Mouse (Mus musculus): ENCODE measurements around the gene Gtf2h5. TPM values are rescaled to one million over a fixed set of nuclear protein-coding genes. Genes with fewer than 3 reads are reported as not detected.

Gene Gtf2h5
- total RNA-seq (2014; fragmentation: Nextera tagmentation) = 63.8 and 77.1 TPM in 2 replicates
- total RNA-seq (2017) = 53.3 and 74.9 TPM in 2 replicates

GRCm38 (mm10) chr17:6079287-6080122 is at the start of gene Gtf2h5, which contains the start of gene Serac1:
Gtf2h5 (plus strand) TSS chr17:6079786.
Serac1 (minus strand) TSS chr17:6079741.
- ATAC-seq (replicated peaks; ENCODE audit: poor library complexity, severe bottlenecking) = peak; percentile 91

GRCm38 (mm10) chr17:6035661-6036060 is 43.9 kb upstream of the Gtf2h5 start:
- no peak for ATAC-seq (replicated peaks; ENCODE audit: poor library complexity, severe bottlenecking)

GRCm38 (mm10) chr17:6036458-6036857 is 43.1 kb upstream of the Gtf2h5 start:
- no peak for ATAC-seq (replicated peaks; ENCODE audit: poor library complexity, severe bottlenecking)

DNA sequence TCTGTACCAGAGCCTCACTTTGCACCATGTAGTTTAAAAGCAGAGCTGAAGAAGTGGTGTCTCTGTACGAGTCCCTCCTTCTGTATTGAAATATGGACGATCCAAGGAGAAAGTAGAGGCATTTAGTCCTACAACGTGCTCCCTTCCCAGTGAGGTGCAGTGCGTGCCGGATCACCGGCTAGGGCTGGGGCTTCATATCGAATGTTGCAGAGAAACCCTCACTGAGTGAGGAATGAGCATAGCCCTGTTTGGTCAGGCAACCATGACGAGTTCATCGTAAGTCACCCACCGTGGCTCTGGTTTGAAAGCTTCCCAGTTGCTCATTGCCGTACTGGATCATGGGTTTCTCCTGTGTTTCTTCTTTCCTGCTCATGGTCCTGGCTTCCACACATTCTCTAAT is 42.7 kb upstream of the Gtf2h5 start:
- ATAC-seq (replicated peaks; ENCODE audit: poor library complexity, severe bottlenecking) = no peak

GRCm38 (mm10) chr17:6037507-6037906 is 42.1 kb upstream of the Gtf2h5 start:
- no peak for ATAC-seq (replicated peaks; ENCODE audit: poor library complexity, severe bottlenecking)

GRCm38 (mm10) chr17:6052801-6053200 is 26.8 kb upstream of the Gtf2h5 start:
- ATAC-seq (replicated peaks; ENCODE audit: poor library complexity, severe bottlenecking) = no peak

DNA sequence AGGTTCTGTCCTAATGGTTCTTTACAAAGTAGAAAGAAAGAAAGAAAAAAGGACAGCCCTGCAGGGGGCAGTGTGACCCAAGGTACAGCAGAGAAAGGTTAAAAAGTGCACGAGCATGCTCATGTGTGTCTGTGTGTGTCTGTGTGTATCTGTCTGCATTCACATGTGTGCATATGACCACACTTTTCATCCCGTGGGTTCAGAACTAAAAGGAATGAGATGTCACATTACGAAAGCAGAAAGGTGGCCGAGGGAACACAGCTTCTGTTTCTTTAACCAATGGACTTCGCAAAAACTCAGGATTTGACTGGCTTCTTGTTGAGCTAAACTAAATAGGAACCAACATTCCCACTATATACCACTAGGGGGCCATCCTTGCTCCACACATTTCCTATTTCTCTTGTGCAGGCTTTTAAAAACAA is 24.6 kb upstream of the Gtf2h5 start:
- peak; percentile 80 for ATAC-seq (replicated peaks; ENCODE audit: poor library complexity, severe bottlenecking)

- no peak for ATAC-seq (replicated peaks; ENCODE audit: poor library complexity, severe bottlenecking)
These were observed 16.8 kb upstream of the Gtf2h5 start for GRCm38 (mm10) chr17:6062793-6063192.

- no peak for ATAC-seq (replicated peaks; ENCODE audit: poor library complexity, severe bottlenecking)
These were observed 16.1 kb upstream of the Gtf2h5 start for GRCm38 (mm10) chr17:6063532-6063931.

- ATAC-seq (replicated peaks; ENCODE audit: poor library complexity, severe bottlenecking) = no peak
These were observed 13.6 kb upstream of the Gtf2h5 start for GRCm38 (mm10) chr17:6066021-6066420.

DNA sequence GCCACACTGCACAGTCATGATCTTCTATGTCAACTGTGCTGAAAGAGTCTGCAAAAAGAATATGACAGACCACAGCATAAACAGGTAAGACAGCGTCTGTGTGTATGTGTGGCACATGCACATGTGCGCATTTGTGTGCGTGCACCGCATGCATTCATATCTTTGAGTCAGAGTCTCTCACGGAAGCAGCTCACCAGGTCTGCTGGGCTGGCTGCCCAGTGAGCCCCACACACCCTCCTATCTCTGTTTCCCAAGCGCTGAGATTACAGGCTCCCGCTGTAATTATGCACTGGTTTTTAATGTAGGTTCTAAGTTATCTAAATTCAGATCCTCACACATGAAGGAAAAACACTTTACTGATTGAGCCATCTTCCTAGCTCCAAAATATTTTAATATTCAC is 12.0 kb upstream of the Gtf2h5 start:
- no peak for ATAC-seq (replicated peaks; ENCODE audit: poor library complexity, severe bottlenecking)

DNA sequence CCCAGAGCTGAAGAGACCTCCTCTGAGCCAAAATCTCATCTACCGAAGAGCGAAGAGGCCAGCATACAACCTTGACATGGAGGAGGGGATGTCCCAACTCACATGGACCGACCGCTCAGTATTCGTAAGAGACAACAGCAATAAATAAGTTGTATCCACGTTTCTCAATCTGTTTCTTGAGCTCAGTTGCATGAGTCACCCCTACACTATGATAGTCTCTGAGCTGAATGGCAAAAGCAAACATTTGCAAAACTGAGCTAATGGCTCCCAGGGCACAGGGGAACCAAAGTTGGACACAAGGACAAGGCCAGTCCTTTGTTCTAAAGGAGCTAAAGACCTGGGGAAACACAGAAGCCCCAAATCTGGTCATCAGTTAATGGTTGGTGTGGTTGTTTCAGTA is 9.7 kb upstream of the Gtf2h5 start:
- ATAC-seq (replicated peaks; ENCODE audit: poor library complexity, severe bottlenecking) = no peak

GRCm38 (mm10) chr17:6073405-6073804 is 6.2 kb upstream of the Gtf2h5 start:
- ATAC-seq (replicated peaks; ENCODE audit: poor library complexity, severe bottlenecking) = no peak

DNA sequence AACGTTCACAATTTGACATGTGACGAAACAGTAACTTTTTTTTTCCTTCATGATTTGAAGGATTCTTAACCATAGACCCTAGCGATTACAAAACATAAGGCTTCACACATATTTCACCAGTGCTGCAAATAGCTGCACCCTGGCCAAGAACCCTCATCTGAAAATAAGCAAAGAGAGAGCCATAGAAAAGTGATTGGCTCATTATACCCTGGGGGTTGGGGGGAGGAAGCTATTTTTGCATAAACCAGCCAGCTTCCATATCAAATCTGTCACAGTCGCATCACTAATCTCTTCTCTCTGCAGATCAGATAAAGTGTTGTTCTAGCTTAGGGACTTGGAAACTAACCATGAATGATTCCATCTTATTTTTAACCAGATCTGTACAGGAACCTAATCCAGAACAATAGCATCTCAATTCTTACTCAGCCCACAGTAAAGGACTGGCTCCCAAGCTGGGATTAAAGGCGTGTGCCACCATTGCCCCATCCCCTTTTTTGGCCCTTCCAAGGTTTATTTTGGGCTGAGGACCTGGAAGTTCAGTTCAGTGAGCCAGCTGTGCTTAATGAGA is 3.8 kb downstream of the Gtf2h5 start:
- ATAC-seq (replicated peaks; ENCODE audit: poor library complexity, severe bottlenecking) = no peak

GRCm38 (mm10) chr17:6091604-6092003 is 12.0 kb downstream of the Gtf2h5 start:
- ATAC-seq (replicated peaks; ENCODE audit: poor library complexity, severe bottlenecking) = no peak

GRCm38 (mm10) chr17:6095579-6095978 is 16.0 kb downstream of the Gtf2h5 start:
- ATAC-seq (replicated peaks; ENCODE audit: poor library complexity, severe bottlenecking) = no peak

- ATAC-seq (replicated peaks; ENCODE audit: poor library complexity, severe bottlenecking) = peak; percentile 78
These were observed 18.3 kb downstream of the Gtf2h5 start for GRCm38 (mm10) chr17:6097884-6098283.

DNA sequence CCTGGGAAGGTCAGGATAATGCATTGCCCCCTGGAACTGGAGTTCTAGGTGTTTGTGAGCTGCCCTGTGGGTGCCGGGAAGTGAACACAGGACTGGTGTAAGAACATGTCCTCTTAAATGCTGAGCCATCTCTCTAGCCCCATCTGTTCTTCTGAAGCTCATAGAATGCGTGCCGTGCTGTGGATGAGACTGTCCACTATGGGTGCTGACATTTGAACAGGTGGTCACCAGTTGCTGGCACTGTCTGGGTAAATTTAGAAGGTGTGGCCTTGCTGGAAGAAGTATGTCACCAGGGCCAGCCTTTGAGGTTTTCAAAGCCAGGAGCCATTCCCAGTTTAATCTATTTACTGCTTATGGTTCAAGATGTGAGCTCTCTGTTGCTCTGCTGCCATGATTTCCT is 22.7 kb downstream of the Gtf2h5 start:
- ATAC-seq (replicated peaks; ENCODE audit: poor library complexity, severe bottlenecking) = no peak

GRCm38 (mm10) chr17:6103566-6103965 is 24.0 kb downstream of the Gtf2h5 start:
- no peak for ATAC-seq (replicated peaks; ENCODE audit: poor library complexity, severe bottlenecking)

DNA sequence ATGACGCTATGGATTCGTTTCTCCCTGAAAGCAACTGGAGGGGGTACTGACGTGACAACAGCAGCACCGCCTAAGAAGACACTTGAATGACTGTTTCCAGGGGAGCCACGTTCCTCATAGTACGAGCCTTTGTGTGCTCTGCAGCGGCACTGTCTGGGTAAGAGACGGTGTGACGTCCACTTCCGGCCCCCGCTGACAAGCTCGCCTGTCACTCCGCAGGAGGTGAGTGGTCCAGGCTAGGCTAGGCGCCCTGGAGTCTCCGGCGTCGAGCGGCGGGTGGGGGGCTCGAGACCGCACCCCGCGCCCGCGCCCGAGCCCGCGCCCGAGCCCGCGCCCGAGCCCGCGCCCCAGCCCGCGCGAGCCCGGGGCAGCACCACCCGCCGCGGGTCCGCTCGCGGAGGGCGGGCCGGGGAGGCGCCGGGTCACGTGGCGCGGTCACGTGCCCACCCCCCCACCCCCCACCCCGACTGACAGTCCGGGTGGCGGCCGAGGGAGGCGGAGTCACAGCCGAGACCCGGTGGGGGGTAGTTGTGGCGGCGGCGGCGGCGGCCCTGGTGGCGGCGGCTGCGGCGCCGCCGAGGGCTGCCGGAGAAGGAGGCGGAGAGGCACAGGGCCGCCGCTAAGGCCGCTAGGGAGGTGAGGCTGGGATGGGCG is 26.9 kb downstream of the Gtf2h5 start, which contains the start of gene Tulp4:
Gene Tulp4, plus strand, starts transcription at position 77 of the 654 bp plus-strand sequence.
- peak; percentile 87 for ATAC-seq (replicated peaks; ENCODE audit: poor library complexity, severe bottlenecking)

DNA sequence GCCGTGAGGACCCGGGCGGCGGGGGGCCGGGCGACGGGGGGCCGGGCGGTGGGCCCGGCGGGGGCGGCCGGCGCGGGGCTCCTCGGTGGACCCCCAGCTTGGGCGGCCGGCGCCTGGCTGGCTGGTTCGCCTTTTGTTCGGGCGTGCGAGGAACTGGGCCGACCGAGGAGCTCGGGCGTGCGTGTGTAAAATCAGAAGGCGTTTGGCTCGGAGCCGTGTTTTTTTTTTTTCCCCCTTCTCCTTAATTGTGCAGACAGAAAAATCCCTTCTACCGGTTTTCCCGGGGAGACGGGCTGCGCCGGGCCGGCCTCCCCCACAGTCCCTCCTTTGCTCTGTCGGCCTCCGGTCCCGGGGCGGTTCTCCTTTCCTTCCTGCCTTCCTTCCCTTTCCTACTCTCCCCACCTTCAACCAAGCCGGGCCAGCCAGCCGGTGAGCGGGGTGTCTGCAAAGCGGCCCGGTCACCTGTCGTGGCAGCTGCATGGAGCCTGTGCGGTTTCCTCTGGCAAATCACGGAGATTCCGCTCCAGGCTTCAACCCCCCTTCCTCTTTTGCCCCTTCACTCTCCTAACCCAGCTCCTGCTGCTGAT is 27.5 kb downstream of the Gtf2h5 start:
- ATAC-seq (replicated peaks; ENCODE audit: poor library complexity, severe bottlenecking) = peak; percentile 65

Measured in granulocyte monocyte progenitor cell, adult 5-6 weeks (primary cell).